19 mouse cellular contexts compared by ENCODE assay signal in the genomic region with DNA sequence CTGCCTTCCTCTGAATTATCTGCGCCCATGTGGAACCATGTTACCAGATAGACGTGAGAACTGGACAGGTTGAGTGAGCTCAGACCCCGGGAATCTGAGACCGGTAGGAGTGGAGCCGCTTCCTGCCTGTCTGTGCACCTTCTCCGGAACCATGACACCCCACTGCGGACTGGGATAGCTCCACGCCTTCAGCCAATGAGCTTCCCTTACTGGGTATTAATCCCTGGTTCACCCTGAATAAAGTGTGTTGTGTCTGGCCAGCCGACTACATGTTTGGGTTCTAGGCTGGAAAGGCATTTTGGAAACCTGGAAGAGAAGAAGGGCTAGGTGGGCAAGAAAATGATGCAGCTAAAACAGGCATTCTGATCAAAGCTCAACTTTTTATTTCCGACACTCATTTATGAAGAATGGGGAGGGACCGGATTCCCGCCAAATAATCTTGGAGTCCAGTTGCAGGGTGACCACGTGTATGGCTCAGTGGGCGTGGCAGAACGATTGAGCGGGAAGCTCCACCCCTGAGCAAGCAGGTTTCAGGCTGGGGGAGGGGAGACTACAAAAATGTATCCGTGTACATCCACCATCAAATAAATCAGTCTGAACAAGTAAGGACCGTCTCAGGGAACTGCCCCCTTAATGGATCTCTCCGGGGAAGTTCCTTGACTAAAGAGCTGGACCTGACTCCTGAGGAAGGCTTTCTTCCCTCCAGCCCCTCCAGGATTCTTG.
"Had no signal": no experiment of that assay in that cellular context is flagged by ENCODE, and none has a peak within 500 bp of the region (broad histone marks: within the 10 kb centered on the region; RNA-seq: fewer than 3 reads in every experiment).

No protein-coding gene starts in this region.

- ATAC-seq: liver, postnatal 0 days; midbrain, embryonic 15.5 days had no signal

- H3K4me1 ChIP-seq: lung, embryonic 15.5 days; midbrain, embryonic 12.5 days; midbrain, embryonic 15.5 days; neural tube, embryonic 13.5 days; stomach, embryonic 15.5 days had no signal

- H3K9ac ChIP-seq: liver, embryonic 14.5 days; liver, postnatal 0 days; lung, embryonic 15.5 days; midbrain, embryonic 12.5 days; midbrain, embryonic 15.5 days; neural tube, embryonic 13.5 days; stomach, embryonic 15.5 days had no signal

- H3K27me3 ChIP-seq: lung, embryonic 15.5 days; midbrain, embryonic 12.5 days; midbrain, embryonic 15.5 days; neural tube, embryonic 13.5 days; stomach, embryonic 15.5 days had no signal

- H3K4me3 ChIP-seq: left cerebral cortex, adult 2 months; lung, embryonic 15.5 days; midbrain, embryonic 12.5 days; midbrain, embryonic 15.5 days; myocyte; neural tube, embryonic 13.5 days; stomach, embryonic 15.5 days had no signal

- DNase-seq: kidney, postnatal 10 days; kidney, postnatal 36 days; layer of hippocampus, postnatal 36 days; liver, postnatal 0 days; lung, postnatal 14 days; lung, postnatal 4 days; retina, postnatal 1 day; right cerebral cortex, postnatal 25 days; spleen, adult 18-20 months; thymus, adult 18-20 months; thymus, postnatal 36 days had no signal

- H3K9me3 ChIP-seq: lung, embryonic 15.5 days; midbrain, embryonic 12.5 days; midbrain, embryonic 15.5 days; stomach, embryonic 15.5 days had no signal

- H3K36me3 ChIP-seq: lung, embryonic 15.5 days; midbrain, embryonic 15.5 days; stomach, embryonic 15.5 days had no signal

- H3K4me2 ChIP-seq: lung, embryonic 15.5 days; midbrain, embryonic 12.5 days; midbrain, embryonic 15.5 days; neural tube, embryonic 13.5 days; stomach, embryonic 15.5 days had no signal

- H3K27ac ChIP-seq: left cerebral cortex, adult 2 months; liver, embryonic 14.5 days; lung, embryonic 15.5 days; midbrain, embryonic 12.5 days; midbrain, embryonic 15.5 days; neural tube, embryonic 13.5 days; stomach, embryonic 15.5 days had no signal
